Mouse (Mus musculus) induced T-regulatory cell, adult 2 months (primary cell): ENCODE measurements around the gene Slc9a3r2.

ENCODE experiments used
- DNase-seq: peaks from one replicate; pipeline ENCODE4 v3.0.0-alpha.2; 2012; ENCODE audit warnings: low read depth

The Slc9a3r2 gene

GRCm38 (mm10) chr17:24593992-24594890, 55.9 kb downstream of the Slc9a3r2 start:
- DNase-seq: no peak

- DNase-seq: no peak
Measured at GRCm38 (mm10) chr17:24593248-24593647, 56.9 kb downstream of the Slc9a3r2 start.

- DNase-seq: no peak
Measured at GRCm38 (mm10) chr17:24591695-24592094, 58.4 kb downstream of the Slc9a3r2 start.

- no peak for DNase-seq
Measured at GRCm38 (mm10) chr17:24590943-24591342, 59.2 kb downstream of the Slc9a3r2 start.
